Mouse (Mus musculus) small intestine, adult 2 months (tissue): ENCODE measurements around the gene Abcc4. TPM values are rescaled to one million over a fixed set of nuclear protein-coding genes. Genes with fewer than 3 reads are reported as not detected.

Experiments used
- H3K27ac ChIP-seq: fragments of 200-500 bp; 2 replicates; pipeline ENCODE4 v1.5.1; 2012; ENCODE audit warnings: low read depth, low read length, control low read depth, inconsistent platforms; ENCODE audit not compliant: insufficient read depth
- H3K27me3 ChIP-seq: fragments of 200-500 bp; 2 replicates; pipeline ENCODE4 v1.6.1; 2012; ENCODE audit warnings: mild to moderate bottlenecking, moderate library complexity, low read length, inconsistent platforms; ENCODE audit not compliant: control insufficient read depth, insufficient read depth
- H3K36me3 ChIP-seq: fragments of 200-500 bp; 2 replicates; pipeline ENCODE4 v1.6.1; 2012; ENCODE audit warnings: mild to moderate bottlenecking, low read length, control low read depth, inconsistent platforms; ENCODE audit not compliant: control insufficient read depth, insufficient read depth
- H3K4me1 ChIP-seq: fragments of 200-500 bp; 2 replicates; pipeline ENCODE4 v1.6.1; 2012; ENCODE audit warnings: low read length, inconsistent platforms, mixed read lengths; ENCODE audit not compliant: control insufficient read depth, insufficient read depth, insufficient read length
- H3K4me3 ChIP-seq: fragments of 200-500 bp; 2 replicates; pipeline ENCODE4 v1.5.1; 2012; ENCODE audit warnings: low read depth, mild to moderate bottlenecking, control low read depth, inconsistent platforms, low read length, moderate library complexity
- CTCF ChIP-seq: fragments of 200-500 bp; IDR thresholded peaks from 2 replicates; pipeline ENCODE4 v1.5.1; 2012; ENCODE audit warnings: low read depth, mild to moderate bottlenecking, control low read depth, inconsistent platforms, low read length, moderate library complexity, mixed read lengths; ENCODE audit not compliant: insufficient replicate concordance, insufficient read length; ENCODE audit errors: extremely low read depth
- POLR2A ChIP-seq: fragments of 200-500 bp; IDR thresholded peaks from 2 replicates; pipeline ENCODE4 v1.6.1; 2012; ENCODE audit warnings: low read depth, mild to moderate bottlenecking, control low read depth, inconsistent platforms, low read length, moderate library complexity
- WGBS: fragments of 180-500 bp; shearing (Covaris S2); methylation state at CpG from one replicate; pipeline ENCODE4 v1.1.7; 2018; 5-methylcytosine and 5-hydroxymethylcytosine counted together
- polyA plus RNA-seq: library from polyadenylated mRNA; depleted of rRNA; stranded (reverse); fragments of >200 nt; gene quantifications from 2 replicates; pipeline ENCODE4 v1.2.3, GENCODE M21; 2012

The Abcc4 gene
- polyA plus RNA-seq, 1 experiment = 1.3 TPM

GRCm38 (mm10) chr14:118638447-118639275, 67.4 kb downstream of the Abcc4 start:
- H3K36me3 ChIP-seq = no peaks in the 10 kb centered on the region
- H3K27me3 ChIP-seq = no peaks in the 10 kb centered on the region
- no peak for TF ChIP-seq POLR2A
- 53% methylated on average over 25 of the region's 25 CpGs for WGBS
- no peak overlapping the region for H3K27ac ChIP-seq
- no peak overlapping the region for H3K4me3 ChIP-seq
- peaks cover 3% of the 10 kb centered on the region; the same call in 1 of the 2 replicates for H3K4me1 ChIP-seq

- Histone ChIP-seq H3K27me3 (no peaks in the 10 kb centered on the region), H3K36me3 (no peaks in the 10 kb centered on the region), H3K4me1 (peaks cover 3% of the 10 kb centered on the region; the same call in 1 of the 2 replicates), H3K27ac (peak overlapping the region; percentile 66), H3K4me3 (peak overlapping the region; percentile 9)
- 13% methylated on average over 15 of the region's 15 CpGs for WGBS
- TF ChIP-seq CTCF (no peak), POLR2A (no peak)
These were observed 70.4 kb downstream of the Abcc4 start for GRCm38 (mm10) chr14:118635493-118636183.

GRCm38 (mm10) chr14:118629649-118630048, 76.4 kb downstream of the Abcc4 start:
- H3K27me3 ChIP-seq = no peaks in the 10 kb centered on the region
- WGBS = 80% methylated on average over 8 of the region's 8 CpGs
- H3K4me3 ChIP-seq = no peak overlapping the region
- no peak overlapping the region for H3K27ac ChIP-seq
- TF ChIP-seq POLR2A = no peak
- no peak for TF ChIP-seq CTCF
- no peaks in the 10 kb centered on the region for H3K4me1 ChIP-seq
- H3K36me3 ChIP-seq = no peaks in the 10 kb centered on the region

GRCm38 (mm10) chr14:118621449-118621789, 84.6 kb downstream of the Abcc4 start:
- TF ChIP-seq POLR2A (no peak), CTCF (no peak)
- H3K27ac ChIP-seq = peak overlapping the region; percentile 62
- 40% methylated on average over 3 of the region's 3 CpGs for WGBS

GRCm38 (mm10) chr14:118620773-118621448, 85.1 kb downstream of the Abcc4 start:
- Histone ChIP-seq H3K4me3 (no peak overlapping the region), H3K4me1 (peaks cover 5% of the 10 kb centered on the region), H3K36me3 (no peaks in the 10 kb centered on the region), H3K27me3 (no peaks in the 10 kb centered on the region), H3K27ac (peak overlapping the region; percentile 62)
- 21% methylated on average over 6 of the region's 6 CpGs for WGBS
- TF ChIP-seq POLR2A (no peak), CTCF (no peak)

More at GRCm38 (mm10) chr14:118621449-118621789, 84.6 kb downstream of the Abcc4 start:
- Histone ChIP-seq H3K4me1 (peaks cover 5% of the 10 kb centered on the region), H3K27me3 (no peaks in the 10 kb centered on the region), H3K36me3 (no peaks in the 10 kb centered on the region), H3K4me3 (no peak overlapping the region)

GRCm38 (mm10) chr14:118616698-118617311, 89.2 kb downstream of the Abcc4 start:
- H3K27me3 ChIP-seq = no peaks in the 10 kb centered on the region
- H3K27ac ChIP-seq = no peak overlapping the region
- H3K4me3 ChIP-seq = no peak overlapping the region
- TF ChIP-seq CTCF (peak; percentile 76; the same call in 1 of the 2 replicates), POLR2A (no peak)
- 65% methylated on average over 12 of the region's 12 CpGs for WGBS
- no peaks in the 10 kb centered on the region for H3K36me3 ChIP-seq
- H3K4me1 ChIP-seq = peaks cover 5% of the 10 kb centered on the region

- TF ChIP-seq POLR2A (no peak), CTCF (no peak)
- 46% methylated on average over 9 of the region's 9 CpGs for WGBS
- no peaks in the 10 kb centered on the region for H3K36me3 ChIP-seq
- H3K4me3 ChIP-seq = no peak overlapping the region
- no peak overlapping the region for H3K27ac ChIP-seq
- H3K4me1 ChIP-seq = no peaks in the 10 kb centered on the region
- H3K27me3 ChIP-seq = no peaks in the 10 kb centered on the region
These were observed 92.3 kb downstream of the Abcc4 start for GRCm38 (mm10) chr14:118613734-118614133.
